Mouse (Mus musculus) heart, adult 2 months (tissue): ENCODE data around the gene Eif2s1.

Source experiments
- CTCF ChIP-seq: fragments of 200-600 bp; IDR thresholded peaks from 2 replicates; pipeline ENCODE4 v1.8.1; 2022; ENCODE audit warnings: antibody characterized with exemption, mild to moderate bottlenecking, moderate library complexity
- EP300 ChIP-seq: fragments of 200-500 bp; IDR thresholded peaks from 2 replicates; pipeline ENCODE4 v1.6.1; 2011; ENCODE audit warnings: low read depth, low read length, control low read depth; ENCODE audit not compliant: insufficient read depth
- POLR2A ChIP-seq: fragments of 200-500 bp; IDR thresholded peaks from 2 replicates; pipeline ENCODE4 v1.6.1; 2011; ENCODE audit warnings: mild to moderate bottlenecking, low read depth, low read length, control low read depth; ENCODE audit not compliant: insufficient read depth

GRCm38 (mm10) chr12:78936494-78936893, 74.9 kb downstream of the Eif2s1 start:
- TF ChIP-seq CTCF (no peak), POLR2A (no peak), EP300 (no peak)
